Mouse (Mus musculus) embryonic facial prominence, embryonic 11.5 days (tissue): ENCODE data around the gene Gm45618. TPM values are rescaled to one million over a fixed set of nuclear protein-coding genes. Genes with fewer than 3 reads are reported as not detected.
A peak's percentile ranks its signal among the peaks of the same experiment; 100 is the strongest.
"Not testable (repeated sequence)": the region's sequence is repeated elsewhere in the genome, so short reads cannot be mapped to it uniquely, and the experiment has no call there.

ENCODE experiments used
- ATAC-seq: fragments of 200-750 bp; cut with Nextera tagmentation; replicated peaks from 2 replicates; pipeline ENCODE4 v1.8.0; 2017; ENCODE audit warnings: low read depth; ENCODE audit not compliant: insufficient number of reproducible peaks, low FRiP score, low TSS enrichment
- DNase-seq: peaks from one replicate; pipeline ENCODE4 v3.0.0-alpha.2; 2015; ENCODE audit warnings: low spot score
- H3K27ac ChIP-seq: fragments of 300-500 bp; sonication (generic); replicated peaks from 2 replicates; pipeline ENCODE4 v1.5.1; 2014; ENCODE audit warnings: mild to moderate bottlenecking, low read depth, low read length, control low read depth
- H3K27me3 ChIP-seq: fragments of 300-500 bp; sonication (generic); 2 replicates; pipeline ENCODE4 v1.6.1; 2014; ENCODE audit warnings: mild to moderate bottlenecking, low read length, moderate library complexity, mixed read lengths; ENCODE audit not compliant: control insufficient read depth, insufficient read depth
- H3K36me3 ChIP-seq: fragments of 300-500 bp; sonication (generic); replicated peaks from 2 replicates; pipeline ENCODE4 v1.6.1; 2014; ENCODE audit warnings: low read depth, mild to moderate bottlenecking, low read length, moderate library complexity, mixed read lengths; ENCODE audit not compliant: control insufficient read depth, insufficient read depth
- H3K4me1 ChIP-seq: fragments of 300-500 bp; sonication (generic); 2 replicates; pipeline ENCODE4 v1.6.1; 2014; ENCODE audit warnings: low read length, mixed read lengths; ENCODE audit not compliant: control insufficient read depth, insufficient read depth
- H3K4me2 ChIP-seq: fragments of 300-500 bp; sonication (generic); 2 replicates; pipeline ENCODE4 v1.6.1; 2014; ENCODE audit warnings: low read depth, mild to moderate bottlenecking, control low read depth, low read length, moderate library complexity
- H3K4me3 ChIP-seq: fragments of 300-500 bp; sonication (generic); 2 replicates; pipeline ENCODE4 v1.5.1; 2014; ENCODE audit warnings: low read depth, low read length, control low read depth
- H3K9ac ChIP-seq: fragments of 300-500 bp; sonication (generic); replicated peaks from 2 replicates; pipeline ENCODE4 v1.6.1; 2014; ENCODE audit warnings: mild to moderate bottlenecking, control low read depth, low read length
- H3K9me3 ChIP-seq: fragments of 300-500 bp; sonication (generic); replicated peaks from 2 replicates; pipeline ENCODE4 v1.6.1; 2016; ENCODE audit warnings: mild to moderate bottlenecking, low read length, inconsistent platforms, mixed read lengths; ENCODE audit not compliant: control insufficient read depth
- WGBS: fragments of 180-500 bp; shearing (Covaris S2); extraction: QIAGEN DNeasy Blood & Tissue Kit; methylation state at CpG from one replicate; pipeline ENCODE4 v1.1.7; 2014; 5-methylcytosine and 5-hydroxymethylcytosine counted together
- polyA plus RNA-seq: library from polyadenylated mRNA; unstranded; fragments of >200 nt; fragmentation: Nextera tagmentation; extraction: Ambion mirVana; gene quantifications from 2 replicates; pipeline ENCODE4 v1.2.1, GENCODE M21; 2014

The Gm45618 gene
- polyA plus RNA-seq, 1 experiment from 2014 or later, result not detected

GRCm38 (mm10) chr7:142146033-142146432 lies 25.5 kb upstream of the Gm45618 start:
- Histone ChIP-seq H3K9me3 (no peaks in the 10 kb centered on the region), H3K27me3 (no peaks in the 10 kb centered on the region), H3K27ac (no peak overlapping the region), H3K4me2 (no peak overlapping the region), H3K4me3 (no peak overlapping the region), H3K4me1 (no peaks in the 10 kb centered on the region), H3K36me3 (no peaks in the 10 kb centered on the region), H3K9ac (no peak overlapping the region)
- WGBS, result 4% methylated on average over 1 of the region's 1 CpGs
- peak; percentile 82 for DNase-seq
- ATAC-seq, result no peak

- Histone ChIP-seq H3K4me3 (no peak overlapping the region), H3K4me1 (no peaks in the 10 kb centered on the region), H3K9ac (no peak overlapping the region), H3K27me3 (no peaks in the 10 kb centered on the region), H3K9me3 (no peaks in the 10 kb centered on the region), H3K4me2 (no peak overlapping the region), H3K27ac (no peak overlapping the region), H3K36me3 (no peaks in the 10 kb centered on the region)
- 50% methylated on average over 4 of the region's 4 CpGs for WGBS
- no peak for DNase-seq
- no peak for ATAC-seq
Measured at GRCm38 (mm10) chr7:142145413-142145940, 24.9 kb upstream of the Gm45618 start.

- H3K4me2 ChIP-seq, result no peak within 1 kb of the TSS
- DNase-seq (no peak), ATAC-seq (no peak)
- H3K9me3 ChIP-seq, result no peaks in the 10 kb centered on the region
- no peaks in the 10 kb centered on the region for H3K36me3 ChIP-seq
- WGBS, result 76% methylated on average over 1 of the region's 1 CpGs
- H3K4me1 ChIP-seq, result no peaks in the 10 kb centered on the region
- no peaks in the 10 kb centered on the region for H3K27me3 ChIP-seq
- no peak within 1 kb of the TSS for H3K9ac ChIP-seq
- H3K27ac ChIP-seq, result no peak within 1 kb of the TSS
- no peak within 1 kb of the TSS for H3K4me3 ChIP-seq
Measured at GRCm38 (mm10) chr7:142144507-142144906, 24.0 kb upstream of the Gm45618 start, which contains the start of gene Gm45337. TSS of gene Gm45337 (minus strand) at chr7:142144607.

GRCm38 (mm10) chr7:142143506-142144010 lies 23.0 kb upstream of the Gm45618 start:
- H3K36me3 ChIP-seq, result not testable (repeated sequence)
- WGBS, result 38% methylated on average over 1 of the region's 1 CpGs

GRCm38 (mm10) chr7:142140696-142141095 lies 20.2 kb upstream of the Gm45618 start:
- 23% methylated on average over 1 of the region's 1 CpGs for WGBS
- Histone ChIP-seq H3K4me3 (no peak overlapping the region), H3K36me3 (no peaks in the 10 kb centered on the region), H3K9ac (no peak overlapping the region), H3K4me2 (no peak overlapping the region), H3K4me1 (no peaks in the 10 kb centered on the region), H3K27ac (no peak overlapping the region), H3K9me3 (no peaks in the 10 kb centered on the region), H3K27me3 (no peaks in the 10 kb centered on the region; the same call in 1 of the 2 replicates)
- no peak for DNase-seq
- no peak for ATAC-seq

More at GRCm38 (mm10) chr7:142143506-142144010, 23.0 kb upstream of the Gm45618 start:
- H3K27me3 ChIP-seq, H3K4me3 ChIP-seq, H3K4me2 ChIP-seq, H3K27ac ChIP-seq, DNase-seq, H3K9ac ChIP-seq, H3K4me1 ChIP-seq, ATAC-seq, H3K9me3 ChIP-seq: not testable (repeated sequence)

GRCm38 (mm10) chr7:142135934-142136333 lies 15.4 kb upstream of the Gm45618 start, which contains the start of gene Gm39115:
TSS of gene Gm39115 (minus strand) at chr7:142136034.
- not testable (repeated sequence) for H3K9me3 ChIP-seq, H3K27me3 ChIP-seq, H3K36me3 ChIP-seq, H3K9ac ChIP-seq, ATAC-seq, H3K4me1 ChIP-seq, H3K4me2 ChIP-seq, DNase-seq, H3K4me3 ChIP-seq, H3K27ac ChIP-seq
- WGBS, result 43% methylated on average over 2 of the region's 2 CpGs

- no peak for DNase-seq
- H3K4me1 ChIP-seq, result no peaks in the 10 kb centered on the region
- H3K27me3 ChIP-seq, result no peaks in the 10 kb centered on the region; the same call in 1 of the 2 replicates
- H3K27ac ChIP-seq, result no peak overlapping the region
- WGBS, result 61% methylated on average over 4 of the region's 4 CpGs
- H3K4me2 ChIP-seq, result no peak overlapping the region
- H3K9me3 ChIP-seq, result no peaks in the 10 kb centered on the region
- no peak overlapping the region for H3K4me3 ChIP-seq
- no peak for ATAC-seq
- H3K36me3 ChIP-seq, result no peaks in the 10 kb centered on the region
- no peak overlapping the region for H3K9ac ChIP-seq
Measured at GRCm38 (mm10) chr7:142134206-142134995, 13.9 kb upstream of the Gm45618 start.

- Histone ChIP-seq H3K4me3 (no peak overlapping the region), H3K4me2 (no peak overlapping the region), H3K27ac (no peak overlapping the region), H3K4me1 (no peaks in the 10 kb centered on the region), H3K36me3 (no peaks in the 10 kb centered on the region), H3K9ac (no peak overlapping the region), H3K27me3 (no peaks in the 10 kb centered on the region), H3K9me3 (no peaks in the 10 kb centered on the region)
- 64% methylated on average over 4 of the region's 4 CpGs for WGBS
- ATAC-seq (no peak), DNase-seq (no peak)
Measured at GRCm38 (mm10) chr7:142128843-142129242, 8.3 kb upstream of the Gm45618 start.
